Mouse (Mus musculus) heart, postnatal 0 days (tissue): ENCODE results near the gene Gga1.

Experiments
- CTCF ChIP-seq: IDR thresholded peaks from 2 replicates; pipeline ENCODE4 v1.5.1; 2016; ENCODE audit warnings: antibody characterized with exemption, control low read depth, low read depth
- EP300 ChIP-seq: IDR thresholded peaks from 2 replicates; pipeline ENCODE4 v1.6.1; 2016; ENCODE audit warnings: antibody characterized with exemption, low read depth

DNA sequence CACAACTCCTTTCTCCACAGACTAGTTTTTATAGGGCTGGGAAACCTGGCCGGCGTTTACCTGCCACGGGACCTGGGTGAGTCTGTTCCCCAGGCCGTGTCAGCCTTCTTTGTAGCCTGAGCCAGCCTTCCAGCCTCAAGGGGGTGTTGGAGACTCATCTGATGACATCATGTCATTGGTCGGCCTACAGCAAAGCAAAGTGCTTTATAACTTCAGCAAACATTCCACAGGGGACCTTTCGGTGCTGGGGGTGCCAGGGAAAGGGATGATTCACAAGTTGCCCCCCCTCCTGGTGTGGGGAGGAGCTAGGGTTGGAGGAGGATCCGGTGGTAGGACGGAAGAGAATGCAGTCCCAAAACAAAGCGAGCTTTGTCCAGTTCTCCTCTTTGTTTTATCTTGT, 32.2 kb upstream of the Gga1 start:
- TF ChIP-seq CTCF (no peak), EP300 (no peak)
